Mouse (Mus musculus) monocyte, adult 2 months (primary cell): ENCODE measurements around the gene Lhfpl3.

Source experiments
- DNase-seq, 2 experiments: peaks; one replicate each; pipeline ENCODE4 v3.0.0; 2022; ENCODE audit warnings: low spot score in 2 of 2, low read depth in 1 of 2

Lhfpl3 gene

DNA sequence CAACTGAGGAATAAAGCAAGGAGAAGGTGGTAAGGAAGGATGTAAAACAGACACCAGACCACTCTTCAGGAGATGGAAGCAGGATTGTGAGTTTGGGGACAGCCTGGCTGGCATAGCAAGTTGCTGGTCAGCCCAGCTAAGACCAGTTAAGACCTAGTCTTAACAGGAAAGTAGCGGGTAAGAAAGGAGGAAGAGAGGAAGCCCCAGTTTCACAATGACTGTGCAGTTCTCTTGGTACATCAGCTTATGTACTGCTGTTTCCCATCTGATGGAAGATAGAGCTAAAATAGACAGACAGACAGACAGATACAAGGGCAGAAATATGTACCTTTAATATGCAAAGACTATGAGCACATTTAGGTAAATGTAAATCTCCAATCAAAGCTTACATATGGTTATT is 171.3 kb downstream of the Lhfpl3 start:
- no peak for DNase-seq

DNA sequence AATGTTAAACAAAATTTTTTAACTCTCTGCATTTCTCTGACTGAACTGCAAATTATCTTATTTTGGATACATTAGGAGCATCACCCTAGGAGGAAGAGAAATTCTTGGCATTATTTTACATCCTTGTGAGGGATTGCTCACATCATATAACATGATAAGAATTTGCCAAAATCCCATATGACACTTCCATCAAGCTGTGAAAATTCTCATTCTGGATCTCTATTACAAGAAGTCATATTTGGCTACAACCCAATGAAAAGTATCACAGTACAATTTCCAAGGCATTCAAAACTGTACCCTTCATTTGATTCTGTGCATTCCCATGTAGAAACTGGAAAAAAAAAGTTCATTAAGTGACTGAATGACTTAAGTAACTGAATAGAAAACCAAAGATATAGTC is 180.3 kb downstream of the Lhfpl3 start:
- DNase-seq: no peak

DNA sequence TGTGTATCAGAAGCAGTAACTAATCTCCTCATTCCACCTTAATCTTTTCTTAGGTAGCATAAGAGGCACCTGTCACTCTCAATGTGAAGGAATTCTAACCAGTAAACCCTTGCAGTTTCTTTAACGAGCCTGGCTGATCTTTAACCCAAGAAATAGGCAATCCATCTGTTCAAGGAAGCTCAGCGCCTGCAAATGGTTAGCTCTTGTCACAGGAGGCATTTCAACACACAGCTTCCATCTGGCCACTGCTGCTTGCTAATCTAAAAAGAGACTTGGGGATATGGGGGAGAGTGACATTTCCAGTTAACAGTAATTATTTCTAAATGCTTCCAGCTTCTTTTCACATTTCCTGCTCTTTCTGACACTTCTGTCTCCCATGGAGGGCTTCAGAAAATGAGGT is 182.9 kb downstream of the Lhfpl3 start:
- no peak for DNase-seq

DNA sequence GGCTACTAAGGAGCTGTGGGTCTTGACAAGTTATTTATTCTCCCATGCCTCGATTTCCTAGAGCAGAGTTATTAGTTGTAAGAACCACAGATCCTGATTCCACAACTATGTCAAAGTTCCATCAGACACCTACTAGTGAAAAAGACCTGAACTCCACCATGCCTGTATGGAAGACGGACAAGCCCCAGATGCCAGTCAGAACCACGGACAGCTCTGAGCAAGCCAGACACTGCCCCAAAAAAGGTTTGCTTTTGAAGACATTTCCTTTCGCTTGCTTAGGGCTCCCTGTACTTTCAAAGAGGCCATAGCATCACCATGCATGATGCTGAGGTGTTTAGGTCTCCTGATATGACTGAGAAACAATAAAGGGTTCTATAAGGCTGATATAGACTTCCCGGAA is 197.4 kb downstream of the Lhfpl3 start:
- DNase-seq: no peak

DNA sequence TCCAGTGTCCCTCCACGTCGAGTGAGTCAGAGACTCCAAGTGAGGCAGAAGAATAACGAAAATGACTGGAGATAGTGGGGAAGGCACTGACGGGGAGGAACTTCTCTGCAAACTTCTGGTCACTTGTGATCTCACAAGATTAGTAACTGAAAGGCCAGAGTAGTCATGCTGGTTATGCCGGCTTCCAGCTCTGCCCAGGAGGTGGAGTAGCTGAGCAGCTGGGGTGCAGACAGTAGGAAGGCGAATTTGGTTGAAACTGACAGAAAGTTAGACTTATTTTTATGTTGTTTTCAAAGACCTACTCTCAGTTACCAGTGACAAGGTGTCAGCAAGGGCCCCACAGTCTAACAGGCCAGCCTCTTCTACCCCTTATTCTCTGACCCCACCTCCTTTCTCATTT is 217.4 kb downstream of the Lhfpl3 start:
- no peak for DNase-seq

DNA sequence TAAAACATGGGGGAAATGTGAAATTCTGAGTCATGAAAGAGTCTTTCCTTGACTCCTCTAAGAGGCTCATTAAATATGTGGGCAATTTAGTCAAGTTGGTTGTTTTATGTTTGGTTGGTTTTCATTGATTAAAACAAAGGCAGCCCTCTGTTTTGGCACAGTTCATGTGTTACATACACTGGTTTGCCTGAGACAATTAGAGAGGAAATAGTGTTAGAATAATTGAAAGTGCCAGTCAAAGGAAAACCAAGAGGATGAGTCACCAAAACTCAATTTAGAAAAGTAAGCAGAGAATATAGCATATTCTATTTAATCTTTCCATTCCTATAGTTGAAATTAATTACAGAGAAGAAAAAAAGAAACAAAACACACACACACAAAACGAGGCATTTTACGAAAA is 240.9 kb downstream of the Lhfpl3 start:
- no peak for DNase-seq

DNA sequence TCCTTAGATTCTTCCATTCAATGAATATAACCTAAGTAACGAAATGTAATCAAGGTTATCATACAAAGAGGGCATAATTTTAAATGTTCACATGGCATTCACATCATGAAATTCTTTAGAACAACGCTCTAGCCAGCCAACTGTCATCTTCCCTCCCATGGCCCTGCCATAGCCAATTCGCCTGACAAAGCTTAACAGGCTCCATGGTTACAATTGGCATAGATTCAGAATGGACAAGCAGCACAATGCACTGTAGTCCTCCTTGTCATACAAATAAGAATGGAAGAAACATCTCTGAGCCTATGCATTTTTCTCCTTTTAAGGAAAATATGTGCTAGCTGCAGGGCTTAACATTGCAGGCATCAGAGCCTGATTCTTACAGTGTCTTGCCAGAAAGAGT is 254.0 kb downstream of the Lhfpl3 start:
- DNase-seq: no peak

DNA sequence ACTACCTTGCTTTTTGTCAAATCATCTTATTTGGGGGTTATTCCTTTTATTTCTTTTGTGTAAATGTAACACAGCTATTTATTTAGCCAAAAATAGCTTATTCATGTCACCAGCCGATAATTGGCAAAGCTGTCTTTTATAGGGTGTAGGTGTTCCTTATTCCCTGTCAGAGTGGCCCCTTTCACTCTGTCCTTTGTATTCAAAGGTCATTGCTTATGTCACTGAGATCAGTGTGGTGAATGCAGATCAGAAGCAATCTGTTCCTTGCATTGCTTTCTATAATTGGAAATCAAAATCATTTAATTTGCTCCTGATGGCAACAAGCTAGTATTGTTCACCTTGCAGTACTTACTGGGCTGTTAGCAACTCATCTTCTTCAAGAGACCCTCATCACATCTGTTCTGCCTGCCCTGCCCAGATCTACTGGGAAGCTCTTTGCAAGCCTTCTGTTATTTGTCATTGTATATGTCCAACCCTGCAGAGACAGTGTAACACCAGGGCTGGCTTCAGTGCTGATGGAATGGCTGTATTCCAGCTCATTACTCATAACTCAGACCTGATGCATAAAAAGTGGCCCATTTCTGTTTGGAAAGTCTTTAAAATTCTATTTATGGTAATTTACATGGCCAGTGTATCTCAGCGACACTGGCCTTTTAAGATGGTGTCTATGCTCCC is 257.4 kb downstream of the Lhfpl3 start:
- DNase-seq: no peak

DNA sequence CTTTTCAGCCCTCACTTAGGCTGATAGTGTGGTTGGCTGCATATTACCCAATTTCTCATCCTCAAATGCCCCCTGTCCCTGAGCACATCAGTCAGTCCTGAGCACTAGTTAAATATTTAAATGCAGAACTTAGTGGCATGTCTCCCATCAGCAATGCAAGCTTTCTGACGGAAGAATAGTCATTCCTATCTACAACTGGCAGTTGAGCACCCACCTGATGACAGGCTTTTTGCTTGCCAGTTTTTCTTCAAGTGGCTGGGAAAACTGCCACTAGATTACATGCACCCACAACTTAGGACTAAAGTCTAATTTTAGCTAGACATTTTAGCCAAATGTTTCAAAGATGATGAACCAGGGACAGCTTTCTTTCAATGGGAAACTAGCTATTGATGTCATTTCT is 260.3 kb downstream of the Lhfpl3 start:
- DNase-seq: no peak

DNA sequence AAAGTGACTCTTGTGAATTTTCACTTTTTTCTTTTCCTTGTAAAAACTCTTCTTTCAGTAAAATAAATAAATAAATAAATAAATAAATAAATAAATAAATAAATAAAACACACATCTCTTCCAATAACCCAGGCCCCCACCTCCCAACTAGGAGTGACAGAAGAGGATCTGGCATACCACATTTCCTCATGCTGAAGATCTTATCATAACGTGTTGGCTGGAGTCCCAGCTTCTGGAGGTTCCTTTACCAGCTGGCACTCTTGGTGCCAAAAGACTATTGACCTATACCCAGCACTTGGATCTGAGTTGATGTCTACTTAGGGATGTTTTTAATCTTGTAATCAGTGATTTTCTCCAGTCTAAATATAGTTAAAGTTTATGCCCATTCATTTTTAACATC is 264.6 kb downstream of the Lhfpl3 start:
- no peak for DNase-seq

DNA sequence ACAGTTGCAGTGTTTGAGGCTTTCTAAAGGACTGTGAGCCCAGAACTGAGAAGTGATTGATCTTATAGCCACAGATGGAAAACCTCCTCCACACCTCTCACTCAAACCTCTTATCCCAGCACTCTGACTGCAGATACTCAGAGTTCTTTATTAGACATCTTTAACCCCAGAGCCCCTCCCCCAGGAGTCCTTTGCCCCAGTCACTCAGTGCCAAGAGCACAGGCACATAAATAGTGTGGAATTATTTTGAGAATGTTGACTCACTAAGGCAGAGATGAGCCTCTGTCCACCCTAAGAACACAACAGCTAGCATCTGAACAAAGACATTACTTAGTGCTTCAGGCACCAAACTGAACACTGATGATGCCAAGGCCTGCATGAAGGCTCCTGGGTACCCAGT is 268.1 kb downstream of the Lhfpl3 start:
- no peak for DNase-seq

DNA sequence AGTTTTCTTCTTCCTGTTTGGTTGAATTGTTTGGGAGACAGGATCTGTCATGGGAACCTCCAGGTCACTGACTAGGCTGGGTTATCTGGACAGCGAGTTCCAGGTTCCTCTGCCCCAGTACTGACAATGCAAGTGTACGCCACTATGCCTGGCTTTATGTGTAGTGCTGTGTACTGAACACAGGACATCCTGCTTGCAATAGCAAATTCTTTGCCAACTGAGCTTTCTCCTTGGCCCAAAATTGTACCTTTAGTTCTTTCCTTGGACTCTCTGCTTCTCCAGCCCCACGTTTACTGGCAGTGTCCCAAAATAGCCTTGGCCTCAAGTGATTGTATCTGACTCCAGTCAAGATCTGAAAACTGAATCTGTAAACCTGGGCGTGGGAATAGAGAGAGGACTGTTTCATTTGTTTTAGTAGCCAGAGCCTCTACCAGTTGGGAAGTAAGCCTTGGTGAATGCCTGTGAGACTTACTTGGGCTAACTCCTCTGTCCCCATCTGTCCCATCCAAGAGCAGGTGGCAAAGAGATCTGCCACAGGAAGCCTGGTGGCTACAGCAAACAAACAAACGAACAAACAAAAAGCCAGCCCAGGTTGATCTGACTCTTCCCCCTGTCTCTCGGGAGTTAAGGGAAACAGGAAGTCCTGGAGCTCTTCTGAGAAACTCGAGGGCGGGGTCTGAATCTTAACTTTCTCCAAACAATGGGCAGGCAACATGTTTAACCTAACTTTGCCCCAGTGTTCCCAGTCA is 269.9 kb downstream of the Lhfpl3 start:
- DNase-seq: no peak

DNA sequence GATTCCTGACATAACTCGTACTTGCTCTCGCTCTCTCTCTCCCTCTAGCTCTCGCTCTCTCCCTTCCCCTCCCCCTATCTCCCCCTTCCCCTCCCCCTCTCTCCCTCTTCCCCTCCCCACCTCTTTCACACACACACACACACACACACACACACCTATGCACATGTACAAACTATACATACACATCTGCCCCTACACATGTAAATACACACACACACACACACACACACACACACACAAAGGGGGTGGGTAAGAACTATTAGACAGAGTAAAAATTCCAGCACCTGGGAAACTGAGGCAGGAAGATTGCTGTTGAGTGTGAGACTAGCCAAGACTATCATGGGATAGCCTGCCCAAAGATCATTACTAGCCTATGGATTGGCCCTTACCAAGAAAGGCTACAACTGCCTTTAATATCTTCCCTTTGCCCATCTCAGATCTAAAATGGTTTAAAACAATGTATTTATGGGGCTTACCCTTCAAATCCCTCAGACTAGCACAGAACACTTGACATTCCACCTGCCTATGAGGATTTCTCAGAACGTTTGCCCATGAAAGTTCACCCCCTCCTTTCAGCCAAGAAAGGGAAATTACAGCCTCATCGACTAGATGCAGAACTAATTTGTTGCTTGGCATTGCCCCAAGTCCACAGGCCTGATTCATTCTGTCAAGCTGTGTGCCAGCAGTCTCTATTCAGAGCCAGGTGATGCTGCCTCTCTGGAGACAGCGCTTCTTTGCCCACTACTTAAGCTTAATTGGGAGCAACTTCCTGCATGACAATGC is 289.3 kb downstream of the Lhfpl3 start:
- no peak for DNase-seq

DNA sequence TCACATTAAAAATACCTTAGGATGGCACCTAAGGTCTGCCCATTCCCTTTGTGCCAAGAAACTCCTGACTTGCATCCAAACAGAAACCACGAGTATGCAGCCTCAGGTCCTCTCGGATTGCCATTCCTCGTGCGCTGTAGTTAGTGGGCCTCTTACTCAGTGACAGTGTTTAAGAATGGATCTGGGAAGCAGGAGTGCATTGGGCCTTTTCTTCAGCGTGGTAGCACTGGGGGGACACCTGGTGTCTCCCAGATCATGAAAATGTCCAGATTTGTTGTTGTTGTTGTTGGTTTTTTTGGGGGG is 289.8 kb downstream of the Lhfpl3 start:
- DNase-seq: no peak

DNA sequence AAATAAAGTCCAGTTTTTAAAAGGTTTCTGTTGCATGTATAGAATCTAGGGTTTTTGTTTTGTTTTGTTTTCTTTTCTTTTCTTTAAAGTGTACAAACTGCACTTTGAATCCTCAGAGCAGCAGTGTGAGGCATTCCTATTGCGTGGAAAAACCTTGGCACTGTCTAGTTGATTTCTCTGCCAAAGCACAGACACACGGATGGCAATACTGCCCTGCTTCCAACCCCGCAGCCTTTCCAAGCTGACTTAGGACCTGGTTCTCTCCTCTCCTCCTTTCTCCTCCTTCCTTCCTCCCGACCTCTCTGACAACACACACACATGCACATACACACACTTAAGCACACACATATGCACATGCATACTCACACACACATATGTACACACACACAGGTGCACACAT is 294.6 kb downstream of the Lhfpl3 start:
- DNase-seq: no peak

DNA sequence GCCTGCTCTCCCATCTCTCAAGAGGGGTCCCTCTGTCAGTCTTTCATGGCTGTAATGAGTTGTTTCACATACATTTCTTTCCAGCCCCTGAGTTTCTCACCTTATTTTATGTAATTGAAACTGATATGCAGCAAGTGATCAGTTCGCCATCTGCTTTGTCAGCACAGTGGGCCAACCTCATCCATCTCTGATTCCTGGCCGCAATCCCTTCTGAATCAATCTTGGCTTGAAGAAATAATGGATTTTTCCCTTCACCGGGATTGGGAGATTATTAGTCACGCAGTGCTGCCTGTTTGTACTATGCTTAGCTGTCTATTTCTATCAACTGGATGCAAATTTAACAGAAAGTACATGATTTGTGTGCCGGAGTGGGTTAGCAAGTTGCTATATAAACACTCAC is 297.0 kb downstream of the Lhfpl3 start:
- DNase-seq: no peak

DNA sequence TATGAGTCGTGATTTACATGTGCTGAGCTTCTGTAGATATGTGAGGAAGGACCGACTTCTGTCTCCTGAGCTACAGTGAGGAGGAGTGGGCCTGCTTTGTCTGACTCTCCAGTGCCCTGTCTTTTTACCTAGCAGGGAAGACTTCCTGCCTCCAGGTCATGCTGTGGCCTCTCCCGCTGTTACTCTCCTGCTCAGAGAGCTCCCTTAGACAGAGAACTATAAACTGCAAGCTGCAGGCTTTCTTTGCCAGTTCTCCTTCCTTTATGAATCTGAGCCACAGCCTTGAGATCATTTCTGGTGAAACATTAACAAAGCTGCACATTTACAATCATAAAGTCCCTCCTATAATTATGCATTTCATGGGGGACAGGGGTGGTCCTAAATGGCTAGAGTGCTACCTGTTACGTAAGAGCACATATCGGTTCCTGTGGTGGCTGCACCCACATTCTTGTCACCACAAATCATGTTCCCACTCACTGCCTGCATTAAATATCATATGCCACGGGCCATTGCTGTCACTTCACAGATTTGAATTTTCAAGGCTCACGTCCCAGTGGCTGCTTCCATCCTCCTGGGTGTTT is 303.3 kb downstream of the Lhfpl3 start:
- DNase-seq: no peak

DNA sequence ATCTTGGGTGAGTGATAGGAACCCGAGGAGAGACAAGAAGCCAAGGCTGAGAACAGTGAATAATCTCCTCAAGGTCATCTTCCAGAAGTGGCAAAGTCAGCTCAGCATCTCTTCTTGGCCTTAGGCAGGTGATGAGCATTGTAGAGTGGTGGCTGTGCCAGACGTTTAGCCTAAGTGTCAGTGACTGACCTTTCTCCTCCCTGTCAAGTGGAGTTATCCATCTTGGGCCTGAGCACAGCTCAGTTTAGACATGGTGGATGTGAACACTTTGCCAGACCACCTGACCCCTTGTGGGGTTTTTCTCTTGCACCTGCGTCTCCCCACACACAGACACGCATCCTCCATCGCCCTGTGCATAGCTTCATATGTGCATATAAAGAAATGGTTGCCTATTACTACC is 305.6 kb downstream of the Lhfpl3 start:
- DNase-seq: no peak

DNA sequence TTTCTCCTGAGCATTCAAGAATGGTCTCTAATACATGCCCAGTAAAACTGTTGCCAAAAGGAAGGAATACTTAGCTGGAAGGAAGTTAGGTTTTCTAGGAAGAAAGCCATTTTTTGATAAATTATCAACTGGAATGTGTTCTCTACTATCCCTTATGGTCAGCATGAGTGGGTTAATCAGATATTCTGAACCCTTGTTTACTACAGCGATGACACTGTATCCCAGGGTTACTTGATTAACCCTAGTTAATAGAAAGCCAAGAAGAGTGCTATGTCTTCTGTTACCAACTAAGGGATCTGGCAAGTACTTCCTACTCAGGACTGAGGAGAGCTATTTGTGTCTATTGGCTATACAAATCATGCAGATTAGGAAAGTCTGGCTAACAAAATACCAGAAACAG is 349.0 kb downstream of the Lhfpl3 start:
- DNase-seq: no peak

DNA sequence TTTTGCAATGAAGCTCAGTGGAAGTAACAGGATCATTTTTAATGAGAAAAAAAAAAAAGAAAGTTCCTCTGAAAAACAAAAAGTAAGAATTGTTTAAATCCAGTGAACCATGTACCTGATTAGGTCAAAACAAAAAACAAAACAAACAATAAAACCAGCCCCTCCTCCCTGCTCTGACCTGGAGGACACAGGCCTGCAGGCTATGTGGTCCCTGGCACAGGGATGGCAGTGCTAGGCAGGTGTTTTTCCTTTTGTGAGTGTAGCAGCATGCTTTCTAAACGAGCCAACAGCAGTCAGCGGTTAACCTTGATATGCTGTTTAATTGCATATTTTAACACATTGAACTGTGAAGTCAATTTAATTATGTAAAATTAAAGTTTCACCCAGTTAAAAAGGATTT is 360.7 kb downstream of the Lhfpl3 start:
- no peak for DNase-seq

DNA sequence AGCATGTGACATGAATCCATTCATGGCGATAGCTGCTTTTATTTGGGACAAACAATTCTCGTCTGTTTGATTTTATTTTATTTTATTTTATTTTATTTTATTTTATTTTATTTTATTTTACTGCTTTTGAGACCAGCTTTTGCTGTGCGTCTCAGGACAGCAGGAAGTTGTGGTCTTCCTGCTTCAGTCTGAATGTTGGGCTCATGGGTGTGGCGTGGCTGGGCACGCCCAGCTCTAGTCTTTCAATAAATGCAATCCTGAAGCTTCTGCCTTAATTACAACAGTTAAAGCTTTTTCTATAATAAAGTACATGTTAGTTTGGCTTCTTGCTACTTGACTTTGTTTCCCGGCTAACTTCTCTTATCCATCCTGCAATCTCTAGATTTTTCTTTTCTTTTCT is 365.4 kb downstream of the Lhfpl3 start:
- DNase-seq: no peak

DNA sequence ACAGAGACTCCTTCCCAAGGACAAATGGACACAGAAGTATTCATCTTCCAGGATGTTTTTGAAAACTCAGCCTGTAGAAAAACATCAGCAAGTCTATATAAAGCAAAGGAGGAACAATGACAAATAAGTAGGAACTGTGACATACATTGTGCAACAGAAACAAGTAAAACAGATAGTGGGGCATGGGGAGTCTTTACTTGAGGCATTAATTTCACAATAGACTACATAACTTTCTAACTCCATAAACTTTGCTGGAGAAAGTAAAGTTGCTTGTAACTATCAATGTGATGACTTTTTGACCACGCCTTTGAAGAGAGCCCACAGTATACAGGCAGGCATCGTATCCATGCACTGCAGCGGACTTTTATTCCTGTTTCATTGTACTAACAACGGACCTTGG is 368.4 kb downstream of the Lhfpl3 start:
- DNase-seq: no peak
